Mouse (Mus musculus) small intestine, adult 2 months (tissue): Measurements from ENCODE around the gene Rrp15. TPM values are rescaled to one million over a fixed set of nuclear protein-coding genes. Genes with fewer than 3 reads are reported as not detected.
A peak's percentile ranks its signal among the peaks of the same experiment; 100 is the strongest.

ENCODE experiments used
- H3K27ac ChIP-seq: fragments of 200-500 bp; 2 replicates; pipeline ENCODE4 v1.5.1; 2012; ENCODE audit warnings: low read depth, low read length, control low read depth, inconsistent platforms; ENCODE audit not compliant: insufficient read depth
- H3K27me3 ChIP-seq: fragments of 200-500 bp; 2 replicates; pipeline ENCODE4 v1.6.1; 2012; ENCODE audit warnings: mild to moderate bottlenecking, moderate library complexity, low read length, inconsistent platforms; ENCODE audit not compliant: control insufficient read depth, insufficient read depth
- H3K36me3 ChIP-seq: fragments of 200-500 bp; 2 replicates; pipeline ENCODE4 v1.6.1; 2012; ENCODE audit warnings: mild to moderate bottlenecking, low read length, control low read depth, inconsistent platforms; ENCODE audit not compliant: control insufficient read depth, insufficient read depth
- H3K4me1 ChIP-seq: fragments of 200-500 bp; 2 replicates; pipeline ENCODE4 v1.6.1; 2012; ENCODE audit warnings: low read length, inconsistent platforms, mixed read lengths; ENCODE audit not compliant: control insufficient read depth, insufficient read depth, insufficient read length
- H3K4me3 ChIP-seq: fragments of 200-500 bp; 2 replicates; pipeline ENCODE4 v1.5.1; 2012; ENCODE audit warnings: low read depth, mild to moderate bottlenecking, control low read depth, inconsistent platforms, low read length, moderate library complexity
- CTCF ChIP-seq: fragments of 200-500 bp; IDR thresholded peaks from 2 replicates; pipeline ENCODE4 v1.5.1; 2012; ENCODE audit warnings: low read depth, mild to moderate bottlenecking, control low read depth, inconsistent platforms, low read length, moderate library complexity, mixed read lengths; ENCODE audit not compliant: insufficient replicate concordance, insufficient read length; ENCODE audit errors: extremely low read depth
- POLR2A ChIP-seq: fragments of 200-500 bp; IDR thresholded peaks from 2 replicates; pipeline ENCODE4 v1.6.1; 2012; ENCODE audit warnings: low read depth, mild to moderate bottlenecking, control low read depth, inconsistent platforms, low read length, moderate library complexity
- WGBS: fragments of 180-500 bp; shearing (Covaris S2); methylation state at CpG from one replicate; pipeline ENCODE4 v1.1.7; 2018; 5-methylcytosine and 5-hydroxymethylcytosine counted together
- polyA plus RNA-seq: library from polyadenylated mRNA; depleted of rRNA; stranded (reverse); fragments of >200 nt; gene quantifications from 2 replicates; pipeline ENCODE4 v1.2.3, GENCODE M21; 2012

Rrp15 gene
- polyA plus RNA-seq, 1 experiment: 1.3 TPM

GRCm38 (mm10) chr1:186714215-186714614 lies 34.9 kb downstream of the Rrp15 start:
- 77% methylated on average over 4 of the region's 4 CpGs for WGBS
- Histone ChIP-seq H3K27me3 (no peaks in the 10 kb centered on the region), H3K4me3 (no peak overlapping the region), H3K36me3 (peaks cover 2% of the 10 kb centered on the region; the same call in 1 of the 2 replicates), H3K4me1 (no peaks in the 10 kb centered on the region), H3K27ac (no peak overlapping the region)
- TF ChIP-seq CTCF (no peak), POLR2A (no peak)

GRCm38 (mm10) chr1:186712802-186713471 lies 36.2 kb downstream of the Rrp15 start:
- TF ChIP-seq POLR2A (no peak), CTCF (no peak)

GRCm38 (mm10) chr1:186705915-186706248 lies 43.3 kb downstream of the Rrp15 start, which contains the start of gene Tgfb2:
Gene Tgfb2, minus strand, starts transcription at chr1:186705989.
- peaks cover 9% of the 10 kb centered on the region for H3K4me1 ChIP-seq
- WGBS: 10% methylated on average over 12 of the region's 12 CpGs
- peak within 1 kb of the TSS; percentile 9; the same call in 1 of the 2 replicates for H3K27ac ChIP-seq
- no peaks in the 10 kb centered on the region for H3K36me3 ChIP-seq
- peak within 1 kb of the TSS; percentile 71 for H3K4me3 ChIP-seq
- no peak for TF ChIP-seq CTCF
- no peak for TF ChIP-seq POLR2A
- peaks cover 26% of the 10 kb centered on the region for H3K27me3 ChIP-seq

More at GRCm38 (mm10) chr1:186712802-186713471, 36.2 kb downstream of the Rrp15 start:
- Histone ChIP-seq H3K27me3 (no peaks in the 10 kb centered on the region), H3K4me3 (no peak overlapping the region), H3K27ac (no peak overlapping the region), H3K36me3 (peaks cover 2% of the 10 kb centered on the region; the same call in 1 of the 2 replicates), H3K4me1 (no peaks in the 10 kb centered on the region)
- WGBS: 3% methylated on average over 3 of the region's 3 CpGs

- WGBS: under 1% methylated on average over 65 of the region's 65 CpGs
- H3K27ac ChIP-seq: peak overlapping the region; percentile 9; the same call in 1 of the 2 replicates
- no peaks in the 10 kb centered on the region for H3K36me3 ChIP-seq
- H3K27me3 ChIP-seq: peaks cover 26% of the 10 kb centered on the region
- peaks cover 9% of the 10 kb centered on the region for H3K4me1 ChIP-seq
- peak overlapping the region; percentile 71 for H3K4me3 ChIP-seq
- TF ChIP-seq CTCF (no peak), POLR2A (no peak)
Measured at GRCm38 (mm10) chr1:186705203-186705914, 43.8 kb downstream of the Rrp15 start.

GRCm38 (mm10) chr1:186703980-186704701 lies 45.0 kb downstream of the Rrp15 start:
- H3K27ac ChIP-seq: 0 out of 2 replicates have a peak overlapping the region, but pooled peaks have one; percentile 12
- 2% methylated on average over 36 of the region's 36 CpGs for WGBS
- H3K4me1 ChIP-seq: peaks cover 9% of the 10 kb centered on the region
- TF ChIP-seq POLR2A (no peak), CTCF (no peak)
- peaks cover 26% of the 10 kb centered on the region for H3K27me3 ChIP-seq
- no peaks in the 10 kb centered on the region for H3K36me3 ChIP-seq
- H3K4me3 ChIP-seq: peak overlapping the region; percentile 63

GRCm38 (mm10) chr1:186703256-186703979 lies 45.7 kb downstream of the Rrp15 start:
- no peaks in the 10 kb centered on the region for H3K36me3 ChIP-seq
- peaks cover 9% of the 10 kb centered on the region for H3K4me1 ChIP-seq
- peaks cover 26% of the 10 kb centered on the region for H3K27me3 ChIP-seq
- WGBS: 1% methylated on average over 15 of the region's 15 CpGs
- no peak for TF ChIP-seq POLR2A
- TF ChIP-seq CTCF: no peak
- H3K27ac ChIP-seq: 0 out of 2 replicates have a peak overlapping the region, but pooled peaks have one; percentile 12
- peak overlapping the region; percentile 63 for H3K4me3 ChIP-seq
